Mouse (Mus musculus): ENCODE measurements around the gene Jtb.

- TF ChIP-seq POLR2A (IDR thresholded peaks at IDR 0.05; ENCODE audit: insufficient read length, low read depth): no peak
- TF ChIP-seq MYOD1 (IDR thresholded peaks at IDR 0.05; ENCODE audit: control insufficient read depth in 1 of 3, insufficient read length in 2 of 3, low read depth in 2 of 3): no peak
- no peak for TF ChIP-seq TCF12 (IDR thresholded peaks at IDR 0.05; ENCODE audit: insufficient read depth, poor library complexity, severe bottlenecking)
- TF ChIP-seq MAX (IDR thresholded peaks at IDR 0.05; ENCODE audit: low read depth): no peak
Observed at GRCm38 (mm10) chr3:90224331-90224730, 7.1 kb upstream of the Jtb start.

Data from myocyte (in vitro differentiated cells).